Mouse (Mus musculus) midbrain, embryonic 11.5 days (tissue): ENCODE measurements around the gene Pik3cd. TPM values are rescaled to one million over a fixed set of nuclear protein-coding genes. Genes with fewer than 3 reads are reported as not detected.

Experiments
- ATAC-seq: fragments of 200-750 bp; cut with Nextera tagmentation; 2 replicates; pipeline ENCODE4 v1.8.0; 2017; ENCODE audit warnings: moderate TSS enrichment, moderate library complexity; ENCODE audit not compliant: low FRiP score
- DNase-seq: peaks from one replicate; pipeline ENCODE4 v3.0.0; 2015; ENCODE audit warnings: low spot score; ENCODE audit errors: missing footprints
- H3K27ac ChIP-seq: fragments of 300-500 bp; sonication (generic); 2 replicates; pipeline ENCODE4 v1.5.1; 2014; ENCODE audit warnings: low read depth, low read length
- H3K27me3 ChIP-seq: fragments of 300-500 bp; sonication (generic); 2 replicates; pipeline ENCODE4 v1.6.1; 2014; ENCODE audit warnings: mild to moderate bottlenecking, low read length, moderate library complexity, mixed read lengths; ENCODE audit not compliant: control insufficient read depth, insufficient read depth
- H3K36me3 ChIP-seq: fragments of 300-500 bp; sonication (generic); 2 replicates; pipeline ENCODE4 v1.6.1; 2014; ENCODE audit warnings: mild to moderate bottlenecking, low read length, moderate library complexity, mixed read lengths; ENCODE audit not compliant: control insufficient read depth, insufficient read depth
- H3K4me1 ChIP-seq: fragments of 300-500 bp; sonication (generic); 2 replicates; pipeline ENCODE4 v1.6.1; 2014; ENCODE audit warnings: low read length; ENCODE audit not compliant: control insufficient read depth, insufficient read depth
- H3K4me2 ChIP-seq: fragments of 300-500 bp; sonication (generic); 2 replicates; pipeline ENCODE4 v1.6.1; 2014; ENCODE audit warnings: mild to moderate bottlenecking, moderate library complexity
- H3K4me3 ChIP-seq: fragments of 300-500 bp; sonication (generic); 2 replicates; pipeline ENCODE4 v1.5.1; 2014; ENCODE audit warnings: low read depth, low read length
- H3K9ac ChIP-seq: fragments of 300-500 bp; sonication (generic); 2 replicates; pipeline ENCODE4 v1.6.1; 2014; ENCODE audit warnings: low read length
- H3K9me3 ChIP-seq: fragments of 300-500 bp; sonication (generic); 2 replicates; pipeline ENCODE4 v1.6.1; 2016; ENCODE audit warnings: low read length; ENCODE audit not compliant: control insufficient read depth
- WGBS: fragments of 180-500 bp; shearing (Covaris S2); extraction: QIAGEN DNeasy Blood & Tissue Kit; methylation state at CpG from one replicate; pipeline ENCODE4 v1.1.7; 2014; 5-methylcytosine and 5-hydroxymethylcytosine counted together
- polyA plus RNA-seq: library from polyadenylated mRNA; unstranded; fragments of >200 nt; fragmentation: Nextera tagmentation; extraction: Ambion mirVana; gene quantifications from 2 replicates; pipeline ENCODE4 v1.2.1, GENCODE M21; 2014

The Pik3cd gene
- polyA plus RNA-seq, 1 experiment from 2014 or later, result 8.7 TPM

DNA sequence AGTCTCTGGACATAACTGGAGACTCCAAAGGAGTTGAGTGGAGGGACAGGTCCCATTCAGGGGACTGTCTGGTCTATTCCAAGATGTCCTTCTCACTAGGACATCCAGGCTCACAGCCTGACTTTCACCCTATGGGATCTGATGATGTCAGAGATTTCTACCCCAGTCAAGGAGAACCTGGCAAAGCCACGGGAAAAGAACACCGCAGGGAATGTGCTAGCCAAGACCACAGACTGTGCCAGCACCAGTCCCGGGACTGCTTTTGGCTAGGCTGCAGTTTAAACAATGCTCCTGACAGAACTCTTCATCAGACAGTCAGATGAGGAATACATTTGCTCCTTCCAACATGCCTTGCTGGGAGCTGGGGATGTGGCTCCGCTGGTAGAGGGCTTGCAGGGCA lies 2.4 kb downstream of the Pik3cd start:
- H3K4me3 ChIP-seq, result no peak overlapping the region
- no peak for DNase-seq
- H3K9me3 ChIP-seq, result no peaks in the 10 kb centered on the region
- ATAC-seq, result no peak
- peaks cover 12% of the 10 kb centered on the region for H3K27me3 ChIP-seq
- H3K4me1 ChIP-seq, result peaks cover 4% of the 10 kb centered on the region; the same call in 1 of the 2 replicates
- no peak overlapping the region for H3K9ac ChIP-seq
- H3K4me2 ChIP-seq, result no peak overlapping the region
- H3K36me3 ChIP-seq, result no peaks in the 10 kb centered on the region
- 83% methylated on average over 4 of the region's 4 CpGs for WGBS
- H3K27ac ChIP-seq, result no peak overlapping the region

- Histone ChIP-seq H3K9ac (peak overlapping the region; percentile 63), H3K4me2 (peak overlapping the region; percentile 71), H3K4me1 (peaks cover 4% of the 10 kb centered on the region; the same call in 1 of the 2 replicates), H3K27ac (no peak overlapping the region), H3K36me3 (no peaks in the 10 kb centered on the region), H3K27me3 (peaks cover 12% of the 10 kb centered on the region), H3K9me3 (no peaks in the 10 kb centered on the region), H3K4me3 (peak overlapping the region; percentile 40)
- ATAC-seq (peak; percentile 87), DNase-seq (peak; percentile 95)
- under 1% methylated on average over 35 of the region's 35 CpGs for WGBS
Measured at GRCm38 (mm10) chr4:149698197-149698821, 4.1 kb downstream of the Pik3cd start.

- DNase-seq (no peak), ATAC-seq (no peak; the same call in 1 of the 2 replicates)
- Histone ChIP-seq H3K27ac (no peak overlapping the region), H3K27me3 (peaks cover 12% of the 10 kb centered on the region), H3K4me1 (peaks cover 4% of the 10 kb centered on the region; the same call in 1 of the 2 replicates), H3K4me3 (peak overlapping the region; percentile 40), H3K4me2 (peak overlapping the region; percentile 71), H3K36me3 (no peaks in the 10 kb centered on the region), H3K9me3 (no peaks in the 10 kb centered on the region), H3K9ac (peak overlapping the region; percentile 63)
- WGBS, result 18% methylated on average over 15 of the region's 15 CpGs
Measured at GRCm38 (mm10) chr4:149697506-149698196, 4.7 kb downstream of the Pik3cd start.

DNA sequence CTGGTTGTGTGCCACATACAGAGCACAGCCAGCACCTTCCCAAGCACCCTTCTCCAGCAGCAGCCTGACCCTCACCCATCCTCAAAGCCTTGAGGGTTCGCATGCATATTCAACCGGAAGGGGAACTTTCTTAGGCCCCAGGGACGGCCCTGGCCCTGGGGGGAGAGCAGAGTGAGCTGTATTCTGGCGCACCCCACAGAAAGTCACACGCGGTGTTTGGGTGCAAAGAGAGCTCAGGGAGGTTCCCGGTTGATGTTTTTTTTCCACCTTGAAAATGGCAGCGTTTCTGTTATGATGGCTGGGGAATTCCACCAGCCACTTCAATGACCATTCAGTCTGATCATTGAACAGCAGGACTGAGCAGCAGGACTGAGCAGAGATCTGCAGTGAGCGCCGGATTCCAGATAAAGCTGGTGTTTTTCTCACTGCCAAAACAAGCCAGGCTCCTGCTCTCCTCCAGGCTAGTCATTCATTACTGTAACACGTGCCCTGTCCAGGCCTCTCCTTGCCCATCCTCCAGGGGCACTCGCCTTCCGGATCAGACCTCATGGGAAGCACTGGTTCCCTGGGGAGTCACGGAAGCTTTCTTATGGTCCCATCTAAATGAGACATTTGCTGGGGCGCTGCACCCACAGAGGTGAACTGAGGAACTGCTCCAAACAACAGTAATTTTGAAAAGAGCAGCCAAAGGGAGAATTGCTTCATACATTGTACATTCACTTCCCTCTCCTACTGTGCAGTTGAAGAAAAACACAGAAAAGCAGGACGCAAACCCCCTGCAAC lies 6.0 kb downstream of the Pik3cd start:
- peaks cover 12% of the 10 kb centered on the region for H3K27me3 ChIP-seq
- H3K9ac ChIP-seq, result no peak overlapping the region
- peak; percentile 81 for DNase-seq
- ATAC-seq, result no peak
- 36% methylated on average over 16 of the region's 16 CpGs for WGBS
- no peak overlapping the region for H3K27ac ChIP-seq
- H3K36me3 ChIP-seq, result no peaks in the 10 kb centered on the region
- no peak overlapping the region for H3K4me2 ChIP-seq
- H3K4me1 ChIP-seq, result peaks cover 4% of the 10 kb centered on the region; the same call in 1 of the 2 replicates
- no peak overlapping the region for H3K4me3 ChIP-seq
- no peaks in the 10 kb centered on the region for H3K9me3 ChIP-seq

DNA sequence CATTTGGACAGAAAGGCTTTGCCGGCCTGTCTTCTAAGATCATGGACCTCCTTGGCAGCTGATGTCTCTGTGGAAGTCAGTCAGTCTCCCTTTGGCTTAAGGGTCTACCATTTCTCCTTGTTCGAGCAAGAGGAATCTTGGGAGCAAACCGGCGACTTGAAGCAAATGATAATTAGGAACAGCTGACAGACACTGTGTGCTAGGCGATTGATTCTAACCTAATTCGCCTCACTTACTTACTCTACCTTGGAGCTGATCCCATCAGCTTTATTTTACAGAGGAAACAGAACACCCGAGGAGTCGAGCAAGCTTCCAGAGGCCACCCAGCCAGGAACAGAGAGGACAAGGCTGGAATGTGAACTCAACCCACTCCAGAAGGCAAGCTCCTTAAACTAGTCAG lies 11.0 kb downstream of the Pik3cd start:
- DNase-seq (peak; percentile 47), ATAC-seq (no peak)
- no peak overlapping the region for H3K4me3 ChIP-seq
- H3K9ac ChIP-seq, result no peak overlapping the region
- H3K4me1 ChIP-seq, result no peaks in the 10 kb centered on the region
- H3K4me2 ChIP-seq, result no peak overlapping the region
- no peaks in the 10 kb centered on the region for H3K36me3 ChIP-seq
- H3K27ac ChIP-seq, result no peak overlapping the region
- WGBS, result 78% methylated on average over 8 of the region's 8 CpGs
- peaks cover 2% of the 10 kb centered on the region; the same call in 1 of the 2 replicates for H3K27me3 ChIP-seq
- no peaks in the 10 kb centered on the region for H3K9me3 ChIP-seq

DNA sequence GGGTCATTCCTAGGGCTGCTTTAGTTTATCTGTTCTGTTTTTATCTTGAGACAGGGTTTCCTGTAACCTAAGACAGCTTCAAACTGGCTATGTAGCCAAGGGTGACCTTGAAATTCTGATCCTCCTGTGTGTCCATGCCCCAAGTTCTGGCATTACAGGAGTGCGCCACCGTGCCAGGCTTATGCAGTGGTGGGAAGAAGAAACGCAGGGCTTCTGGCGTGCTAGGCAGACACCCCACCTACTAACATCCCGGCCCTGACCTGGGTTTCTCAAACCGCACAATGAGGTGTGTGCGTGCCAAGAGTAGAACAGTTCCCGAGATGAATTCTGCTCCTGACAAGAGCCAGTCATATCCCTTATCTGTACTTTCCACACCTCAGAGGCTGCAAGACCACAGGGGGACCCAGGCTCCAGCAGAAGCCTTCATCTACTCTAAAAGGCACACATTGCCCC lies 11.5 kb downstream of the Pik3cd start:
- peak; percentile 26 for DNase-seq
- Histone ChIP-seq H3K4me2 (no peak overlapping the region), H3K36me3 (no peaks in the 10 kb centered on the region), H3K4me3 (no peak overlapping the region), H3K27ac (no peak overlapping the region), H3K4me1 (no peaks in the 10 kb centered on the region), H3K9me3 (no peaks in the 10 kb centered on the region), H3K27me3 (no peaks in the 10 kb centered on the region; the same call in 1 of the 2 replicates), H3K9ac (no peak overlapping the region)
- no peak for ATAC-seq
- WGBS, result 94% methylated on average over 8 of the region's 8 CpGs

DNA sequence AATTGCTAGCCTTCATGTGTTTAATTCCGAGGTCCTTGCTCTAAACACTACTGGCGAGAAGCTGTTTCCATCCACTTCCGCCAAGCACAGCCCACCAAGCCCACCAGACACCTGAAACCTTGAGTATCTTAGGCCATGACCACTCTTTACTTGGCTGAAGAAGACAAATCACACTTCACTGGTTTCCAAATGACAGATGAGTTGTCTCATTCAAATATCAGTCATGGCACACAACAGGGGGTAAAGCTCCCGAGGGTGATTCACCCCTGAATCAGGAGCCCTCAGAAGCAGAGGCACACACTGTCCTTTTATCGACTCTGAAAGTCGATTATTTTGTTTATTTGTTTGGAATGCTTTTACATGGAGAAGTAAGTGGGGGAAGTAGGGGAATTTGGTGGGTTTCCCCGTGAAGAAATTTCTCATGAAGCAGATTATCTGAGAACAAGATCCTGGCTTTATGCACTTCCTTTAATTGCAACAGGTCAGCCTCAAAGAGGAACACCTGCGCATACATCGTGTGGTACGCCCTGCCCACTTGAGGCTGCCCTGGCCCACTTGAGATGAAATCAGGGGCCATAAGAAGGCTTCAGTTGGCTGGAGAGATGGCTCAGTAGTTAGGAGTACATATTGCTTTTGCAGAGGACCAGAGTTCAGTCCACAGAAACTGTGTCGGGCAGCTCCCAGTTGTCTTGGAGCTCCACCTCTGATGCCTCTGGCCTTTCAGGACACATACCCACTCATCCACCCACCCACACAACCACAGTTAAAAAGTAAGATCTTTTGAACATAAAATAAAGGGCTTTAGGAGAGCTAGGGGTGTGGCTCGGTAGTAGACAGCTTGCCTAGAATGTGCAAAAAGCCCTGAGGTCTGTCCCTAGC lies 12.3 kb downstream of the Pik3cd start:
- Histone ChIP-seq H3K4me2 (no peak overlapping the region), H3K9me3 (no peaks in the 10 kb centered on the region), H3K4me1 (no peaks in the 10 kb centered on the region), H3K4me3 (no peak overlapping the region), H3K27me3 (no peaks in the 10 kb centered on the region), H3K27ac (no peak overlapping the region), H3K36me3 (no peaks in the 10 kb centered on the region), H3K9ac (no peak overlapping the region)
- WGBS, result 81% methylated on average over 12 of the region's 12 CpGs
- DNase-seq (peak; percentile 64), ATAC-seq (no peak)

- Histone ChIP-seq H3K4me2 (no peak overlapping the region), H3K4me3 (no peak overlapping the region), H3K27me3 (no peaks in the 10 kb centered on the region), H3K4me1 (no peaks in the 10 kb centered on the region), H3K36me3 (no peaks in the 10 kb centered on the region), H3K27ac (no peak overlapping the region), H3K9me3 (no peaks in the 10 kb centered on the region), H3K9ac (no peak overlapping the region)
- DNase-seq (peak; percentile 78), ATAC-seq (no peak)
- 82% methylated on average over 14 of the region's 14 CpGs for WGBS
Measured at GRCm38 (mm10) chr4:149688861-149689260, 13.5 kb downstream of the Pik3cd start.
